Mouse (Mus musculus) heart, adult 2 months (tissue): ENCODE data around the gene Mei4.

ENCODE experiments used
- CTCF ChIP-seq: fragments of 200-600 bp; IDR thresholded peaks from 2 replicates; pipeline ENCODE4 v1.8.1; 2022; ENCODE audit warnings: antibody characterized with exemption, mild to moderate bottlenecking, moderate library complexity
- EP300 ChIP-seq: fragments of 200-500 bp; IDR thresholded peaks from 2 replicates; pipeline ENCODE4 v1.6.1; 2011; ENCODE audit warnings: low read depth, low read length, control low read depth; ENCODE audit not compliant: insufficient read depth
- POLR2A ChIP-seq: fragments of 200-500 bp; IDR thresholded peaks from 2 replicates; pipeline ENCODE4 v1.6.1; 2011; ENCODE audit warnings: mild to moderate bottlenecking, low read depth, low read length, control low read depth; ENCODE audit not compliant: insufficient read depth

GRCm38 (mm10) chr9:81819715-81820373, 43.6 kb upstream of the Mei4 start:
- TF ChIP-seq CTCF (no peak), POLR2A (no peak), EP300 (no peak)
